Mouse (Mus musculus): ENCODE data around the gene Gm43064.

DNA sequence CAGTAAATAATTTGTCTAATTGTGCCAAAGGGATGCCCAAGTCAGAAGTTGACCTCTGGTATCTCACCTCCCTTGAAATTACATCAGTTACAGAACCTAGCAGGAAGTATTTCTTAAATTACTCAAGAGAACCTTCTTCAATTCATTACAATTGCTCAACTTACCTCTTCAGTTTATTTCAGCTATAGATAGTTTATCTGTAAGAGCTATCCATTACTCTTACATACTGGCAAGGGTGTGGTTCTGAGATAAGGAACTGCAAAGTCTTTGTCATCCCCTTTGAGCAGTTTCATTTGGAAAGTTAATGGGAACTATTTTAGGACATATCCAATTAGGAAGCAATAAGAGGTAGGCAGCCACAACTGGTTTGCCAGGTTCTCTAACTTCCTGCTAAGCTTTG lies 23.1 kb downstream of the Gm43064 start, which contains the start of gene Bcl2l15:
- TF ChIP-seq CTCF (IDR thresholded peaks at IDR 0.05; ENCODE audit: low read depth) = no peak
- no peak for TF ChIP-seq EP300 (optimal IDR thresholded peaks at IDR 0.05)

Measured in stomach, postnatal 0 days (tissue).